Mouse (Mus musculus): ENCODE data around the gene Arid1b.

DNA sequence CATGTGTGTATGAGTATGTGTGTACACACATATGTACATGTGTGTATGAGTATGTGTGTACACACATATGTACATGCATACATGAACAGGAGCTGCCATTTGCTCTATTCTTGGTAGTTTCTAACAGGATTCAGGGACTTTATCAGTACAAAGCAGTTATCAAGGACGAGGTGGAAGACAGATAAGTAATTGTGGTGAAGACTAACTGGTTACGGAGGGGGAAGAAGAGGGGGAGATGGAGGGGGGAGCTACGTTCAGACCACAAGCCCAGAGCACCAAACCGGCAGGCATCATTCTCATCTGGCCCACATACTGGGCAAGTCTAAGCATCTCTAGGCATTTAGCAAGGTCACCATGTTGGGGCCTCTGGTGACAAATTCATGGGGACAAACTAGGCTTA lies 230.8 kb downstream of the Arid1b start:
- TF ChIP-seq CTCF (conservative IDR thresholded peaks at IDR 0.05; ENCODE audit: low read length) (no peak), NANOG (IDR thresholded peaks at IDR 0.05; ENCODE audit: borderline replicate concordance, low read length) (no peak)

Data from E14TG2a.4 (cell line).